Mouse (Mus musculus) intestine, postnatal 0 days (tissue): ENCODE measurements around the gene Chrdl1. TPM values are rescaled to one million over a fixed set of nuclear protein-coding genes. Genes with fewer than 3 reads are reported as not detected.

Source experiments
- ATAC-seq: fragments of 200-750 bp; cut with Nextera tagmentation; 2 replicates; pipeline ENCODE4 v1.8.0; 2017; ENCODE audit warnings: mild to moderate bottlenecking, moderate TSS enrichment, moderate library complexity
- H3K27ac ChIP-seq: fragments of 300-500 bp; sonication (generic); 2 replicates; pipeline ENCODE4 v1.5.1; 2014; ENCODE audit warnings: mild to moderate bottlenecking, low read depth, low read length, moderate library complexity
- H3K27me3 ChIP-seq: fragments of 300-500 bp; sonication (generic); replicated peaks from 2 replicates; pipeline ENCODE4 v1.6.1; 2014; ENCODE audit warnings: low read length, mixed read lengths; ENCODE audit not compliant: control insufficient read depth, insufficient read depth
- H3K36me3 ChIP-seq: fragments of 300-500 bp; sonication (generic); 2 replicates; pipeline ENCODE4 v1.6.1; 2014; ENCODE audit warnings: mild to moderate bottlenecking, moderate library complexity; ENCODE audit not compliant: control insufficient read depth, insufficient read depth
- H3K4me1 ChIP-seq: fragments of 300-500 bp; sonication (generic); replicated peaks from 2 replicates; pipeline ENCODE4 v1.6.1; 2014; ENCODE audit warnings: antibody characterized with exemption, low read length, mixed read lengths; ENCODE audit not compliant: control insufficient read depth, insufficient read depth
- H3K4me2 ChIP-seq: fragments of 300-500 bp; sonication (generic); replicated peaks from 2 replicates; pipeline ENCODE4 v1.6.1; 2014; ENCODE audit warnings: low read depth, mild to moderate bottlenecking, moderate library complexity
- H3K4me3 ChIP-seq: fragments of 300-500 bp; sonication (generic); 2 replicates; pipeline ENCODE4 v1.5.1; 2014; ENCODE audit warnings: low read depth, low read length
- H3K9ac ChIP-seq: fragments of 300-500 bp; sonication (generic); 2 replicates; pipeline ENCODE4 v1.6.1; 2014; ENCODE audit warnings: mild to moderate bottlenecking, low read depth, low read length
- H3K9me3 ChIP-seq: fragments of 300-500 bp; sonication (generic); 2 replicates; pipeline ENCODE4 v1.6.1; 2016; ENCODE audit warnings: mixed run types; ENCODE audit not compliant: control insufficient read depth
- CTCF ChIP-seq: sonication (generic); IDR thresholded peaks from 2 replicates; pipeline ENCODE4 v1.5.1; 2016; ENCODE audit warnings: low read depth, mild to moderate bottlenecking, control low read depth, antibody characterized with exemption, moderate library complexity
- WGBS: fragments of 180-500 bp; shearing (Covaris S2); extraction: QIAGEN DNeasy Blood & Tissue Kit; methylation state at CpG from one replicate; pipeline ENCODE4 v1.1.7; 2014; 5-methylcytosine and 5-hydroxymethylcytosine counted together
- polyA plus RNA-seq: library from polyadenylated mRNA; unstranded; fragments of >200 nt; fragmentation: Nextera tagmentation; extraction: Ambion mirVana; gene quantifications from 2 replicates; pipeline ENCODE4 v1.2.1, GENCODE M21; 2015

The Chrdl1 gene
- polyA plus RNA-seq, 1 experiment from 2014 or later = 6.0 TPM

DNA sequence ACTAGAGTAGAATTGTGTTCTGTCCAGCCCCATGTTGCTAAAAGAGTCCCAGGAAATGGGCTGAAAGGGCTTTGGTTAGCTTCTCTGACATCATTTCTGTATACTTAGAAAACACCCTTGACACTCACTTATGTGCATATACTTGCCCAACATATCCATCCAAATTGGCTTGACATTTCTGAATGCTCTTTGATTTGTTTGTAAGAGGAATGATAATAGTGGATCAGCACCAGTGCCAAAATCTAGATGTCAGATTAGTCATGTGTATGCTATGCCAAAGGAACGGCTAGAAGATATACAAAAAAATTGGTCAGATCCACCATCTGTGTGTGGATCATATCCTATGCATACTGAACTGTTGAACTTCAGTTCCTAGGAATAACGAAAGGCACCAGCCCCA lies 99.3 kb downstream of the Chrdl1 start:
- Histone ChIP-seq H3K4me3 (no peak overlapping the region), H3K4me1 (no peaks in the 10 kb centered on the region), H3K27ac (no peak overlapping the region), H3K9me3 (no peaks in the 10 kb centered on the region), H3K9ac (no peak overlapping the region), H3K36me3 (no peaks in the 10 kb centered on the region), H3K4me2 (no peak overlapping the region), H3K27me3 (no peaks in the 10 kb centered on the region)
- WGBS = 74% methylated on average over 2 of the region's 2 CpGs
- no peak for ATAC-seq
- TF ChIP-seq CTCF = no peak

DNA sequence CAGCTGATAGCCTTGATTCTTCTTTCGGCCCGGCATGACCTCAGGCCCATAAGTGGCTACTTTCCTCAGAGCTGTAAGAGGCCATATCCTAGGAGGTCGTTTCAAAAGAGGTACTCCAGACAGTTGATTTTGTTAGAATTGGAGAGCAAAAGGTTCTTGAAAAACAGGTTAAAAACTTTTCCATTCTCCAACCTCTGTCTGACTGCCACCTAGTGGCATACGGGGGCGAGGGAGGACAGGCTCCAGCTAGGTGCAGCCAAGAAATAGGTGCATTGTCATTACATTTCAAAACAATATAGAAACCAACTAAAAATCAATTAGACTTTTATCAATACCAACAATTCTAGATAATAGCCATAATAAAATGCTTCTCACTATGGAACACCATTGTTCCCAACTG lies 118.9 kb downstream of the Chrdl1 start:
- Histone ChIP-seq H3K27ac (no peak overlapping the region), H3K4me1 (no peaks in the 10 kb centered on the region), H3K9ac (no peak overlapping the region), H3K9me3 (no peaks in the 10 kb centered on the region), H3K4me3 (no peak overlapping the region), H3K36me3 (no peaks in the 10 kb centered on the region), H3K27me3 (no peaks in the 10 kb centered on the region), H3K4me2 (no peak overlapping the region)
- ATAC-seq = no peak
- peak; percentile 40 for TF ChIP-seq CTCF
- WGBS = 47% methylated on average over 5 of the region's 5 CpGs

DNA sequence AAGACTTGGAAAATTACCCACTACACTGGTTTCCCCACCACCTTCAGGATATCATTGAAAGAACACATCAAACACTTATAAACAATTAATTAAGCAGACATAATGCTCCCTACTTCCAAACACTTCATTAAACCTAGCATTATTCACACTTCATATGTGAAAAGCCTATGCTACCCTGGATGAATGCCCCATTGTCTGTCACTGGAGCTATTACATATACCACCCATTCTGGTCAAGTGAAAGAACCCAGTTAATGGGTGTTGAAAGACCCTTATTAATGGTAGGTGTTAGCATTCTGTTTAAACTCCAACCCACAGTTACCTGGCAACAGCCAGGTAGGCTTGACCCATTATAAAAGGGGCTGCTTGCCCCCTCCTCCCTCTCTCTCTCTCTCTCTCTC lies 143.4 kb downstream of the Chrdl1 start:
- no peak overlapping the region for H3K9ac ChIP-seq
- no peaks in the 10 kb centered on the region for H3K27me3 ChIP-seq
- no peaks in the 10 kb centered on the region for H3K36me3 ChIP-seq
- H3K4me1 ChIP-seq = no peaks in the 10 kb centered on the region
- no peak for TF ChIP-seq CTCF
- ATAC-seq = no peak
- no peaks in the 10 kb centered on the region for H3K9me3 ChIP-seq
- H3K27ac ChIP-seq = no peak overlapping the region
- H3K4me2 ChIP-seq = no peak overlapping the region
- no peak overlapping the region for H3K4me3 ChIP-seq

Other genes with a start within 250 kb of the Chrdl1 start
- gene Pak3, start 124.3 kb upstream of the Chrdl1 start, polyA plus RNA-seq = 3.1 and 3.3 TPM in 2 replicates